Mouse (Mus musculus) embryonic stem cell, embryonic (primary cell): Measurements from ENCODE around the gene Rassf1.

Experiments
- CTCF ChIA-PET, 4 experiments: fragments of 300-600 bp in 2 of 4; fragments of 350-600 bp in 2 of 4; sonication (Branson Sonifier 250); formaldehyde crosslinking; loops; one replicate each; lab custom pipeline; 2022; ENCODE audit warnings: inconsistent platforms in 2 of 4; lab: Charles Lee
- POLR2A ChIA-PET, 4 experiments: fragments of 300-600 bp in 2 of 4; fragments of 350-600 bp in 2 of 4; sonication (Branson Sonifier 250); formaldehyde crosslinking; loops; one replicate each; lab custom pipeline; 2022; ENCODE audit warnings: antibody characterized with exemption in 4 of 4, inconsistent platforms in 1 of 4; lab: Charles Lee

Rassf1 gene

GRCm38 (mm10) chr9:107545602-107546001 is 5.8 kb upstream of the Rassf1 start:
- POLR2A ChIA-PET = interaction anchor here in 2 of 4 experiments (0.7 to 9.0 kb wide), 7 partner anchors 10 to 146 kb away, joined by 3 to 62 read pairs (median 4); partner anchors contain the start of genes Cacna2d2 (in 1 of the 2) and Tmem115 (in 1 of the 2)
- CTCF ChIA-PET = interaction anchor here in 2 of 4 experiments (0.6 to 2.0 kb wide), 7 partner anchors 9 to 206 kb away, joined by 3 to 4 read pairs (median 4); no protein-coding TSS in a partner anchor

DNA sequence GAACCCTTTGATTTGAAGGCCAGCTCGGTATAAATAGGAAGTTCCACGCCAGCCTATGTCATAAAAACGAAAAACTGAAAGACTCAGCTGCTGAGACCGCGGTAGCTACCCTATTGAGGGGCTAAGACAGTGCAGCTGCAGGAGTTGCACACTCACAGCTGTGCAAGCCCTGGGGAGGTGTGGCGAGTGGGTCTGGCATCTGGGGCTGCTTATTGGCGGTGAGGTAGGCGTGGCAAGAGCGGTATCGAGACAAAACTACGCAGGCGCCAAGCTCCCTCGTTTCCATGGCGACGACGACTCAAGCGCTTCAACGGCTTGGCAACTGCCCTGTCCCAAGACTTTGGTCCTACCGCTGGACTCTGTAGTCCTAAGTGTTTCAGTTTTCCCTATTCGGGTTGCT is 4.3 kb upstream of the Rassf1 start, which contains the start of gene Zmynd10:
Zmynd10 (plus strand) TSS at position 273 of the 400 bp plus-strand sequence.
- POLR2A ChIA-PET = interaction anchor here in 3 of 4 experiments (0.5 to 9.0 kb wide), 31 partner anchors 8 to 1220 kb away, joined by 3 to 62 read pairs (median 4); partner anchors contain the start of genes Ifrd2 (in 3 of the 3), Hyal3 (in 2 of the 3), Tmem115 (in 2 of the 3) and Cacna2d2 (in 1 of the 3)
- CTCF ChIA-PET = interaction anchor here in 3 of 4 experiments (0.5 to 1.9 kb wide), 19 partner anchors 12 to 904 kb away, joined by 3 to 13 read pairs (median 3); partner anchors contain the start of genes Gnai2 (in 1 of the 3), Tmem115 (in 1 of the 3) and Tusc2 (in 1 of the 3)

GRCm38 (mm10) chr9:107547957-107548356 is 3.4 kb upstream of the Rassf1 start:
- ChIA-PET CTCF (interaction anchor here in 2 of 4 experiments (0.8 to 1.9 kb wide), 6 partner anchors 13 to 174 kb away, joined by 3 to 6 read pairs (median 3); partner anchors contain the start of gene Tusc2 (in 1 of the 2)), POLR2A (interaction anchor here in 3 of 4 experiments (0.8 to 8.8 kb wide), 11 partner anchors 14 to 325 kb away, joined by 3 to 92 read pairs (median 5); partner anchors contain the start of genes Gnai2 (in 1 of the 3), Hyal2 (in 1 of the 3), Hyal3 (in 1 of the 3) and Ifrd2 (in 1 of the 3))

GRCm38 (mm10) chr9:107548820-107549219 is 2.5 kb upstream of the Rassf1 start:
- ChIA-PET POLR2A (interaction anchor here in 2 of 4 experiments (0.9 to 8.8 kb wide), 9 partner anchors 15 to 81 kb away, joined by 3 to 92 read pairs (median 7); partner anchors contain the start of genes Hyal3 (in 2 of the 2), Hyal1 (in 1 of the 2), Hyal2 (in 1 of the 2) and Tmem115 (in 1 of the 2)), CTCF (no interaction called here)

DNA sequence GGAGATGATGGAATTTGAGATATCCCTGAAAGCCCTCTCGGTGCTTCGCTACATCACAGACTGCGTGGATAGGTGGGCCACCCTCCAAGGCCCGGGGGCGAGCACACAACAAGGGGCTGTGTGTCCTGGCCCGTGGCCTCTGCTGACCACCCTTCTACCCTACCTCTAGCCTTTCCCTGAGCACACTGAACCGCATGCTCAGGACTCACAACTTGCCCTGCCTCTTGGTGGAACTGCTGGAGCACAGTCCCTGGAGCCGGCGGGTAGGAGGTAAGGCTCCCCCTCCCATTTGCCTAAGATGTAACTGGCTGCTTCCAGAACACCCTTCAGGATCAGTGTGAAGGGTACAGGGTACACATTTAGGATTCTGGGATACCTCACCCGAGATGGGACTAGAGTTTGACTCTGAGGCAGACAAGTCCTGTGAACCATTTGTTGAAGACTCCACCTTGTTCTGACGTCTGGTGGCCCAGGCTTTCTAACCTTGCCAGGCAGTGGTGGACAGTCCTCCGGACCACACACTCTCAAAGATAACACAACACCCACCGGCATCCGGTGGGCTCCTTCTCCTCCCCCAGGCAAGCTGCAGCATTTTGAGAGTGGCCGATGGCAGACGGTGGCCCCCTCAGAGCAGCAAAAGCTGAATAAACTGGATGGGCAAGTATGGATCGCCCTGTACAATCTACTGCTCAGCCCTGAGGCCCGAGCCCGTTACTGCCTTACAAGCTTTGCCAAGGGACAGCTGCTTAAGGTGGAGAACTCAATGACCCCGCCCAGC is 1.9 kb upstream of the Rassf1 start:
- CTCF ChIA-PET = interaction anchor here in 2 of 4 experiments (1.5 to 1.8 kb wide), 2 partner anchors 8 to 175 kb away, joined by 4 to 6 read pairs; partner anchors contain the start of genes Cyb561d2 (in 1 of the 2) and Nprl2 (in 1 of the 2)
- POLR2A ChIA-PET = interaction anchor here in 3 of 4 experiments (0.9 to 8.8 kb wide), 15 partner anchors 8 to 657 kb away, joined by 3 to 129 read pairs (median 8); partner anchors contain the start of genes Cyb561d2 (in 2 of the 3), Hyal2 (in 2 of the 3), Nprl2 (in 2 of the 3) and Tmem115 (in 2 of the 3)

GRCm38 (mm10) chr9:107550491-107551116 is 751 bp upstream of the Rassf1 start:
- CTCF ChIA-PET = interaction anchor here in 3 of 4 experiments (0.6 to 1.9 kb wide), 12 partner anchors 9 to 176 kb away, joined by 3 to 6 read pairs (median 3); partner anchors contain the start of genes Cyb561d2 (in 1 of the 3), Hyal1 (in 1 of the 3), Nprl2 (in 1 of the 3) and Tmem115 (in 1 of the 3)
- POLR2A ChIA-PET = interaction anchor here in 3 of 4 experiments (0.7 to 8.8 kb wide), 24 partner anchors 8 to 658 kb away, joined by 3 to 129 read pairs (median 4); partner anchors contain the start of genes Cyb561d2 (in 3 of the 3), Hyal1 (in 3 of the 3), Nprl2 (in 3 of the 3) and Tusc2 (in 3 of the 3)

DNA sequence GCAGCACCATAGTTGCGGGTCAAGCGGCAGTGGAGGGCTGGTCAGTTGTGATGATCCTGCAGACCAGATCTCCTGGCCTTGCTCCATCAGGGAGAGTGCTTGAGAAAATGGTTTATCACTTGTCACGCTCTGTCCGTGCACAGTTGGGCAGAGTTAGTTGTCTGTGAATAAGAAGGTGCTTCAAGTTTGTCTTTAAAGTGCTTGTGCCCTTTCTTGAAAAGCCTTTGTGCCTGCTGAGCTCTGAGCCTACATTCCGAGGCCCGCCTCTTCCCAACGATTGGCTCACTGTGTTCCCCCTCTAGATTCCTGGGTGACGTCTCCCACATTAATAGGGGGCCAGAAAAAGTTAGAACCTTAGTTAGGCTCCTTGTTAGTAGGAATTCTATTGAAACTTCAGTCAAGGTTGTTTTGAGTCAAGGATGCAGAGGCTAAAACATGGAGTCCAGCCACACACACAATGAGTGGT is 568 bp downstream of the Rassf1 start:
- ChIA-PET CTCF (interaction anchor here in 2 of 4 experiments (1.1 to 1.9 kb wide), 2 partner anchors 17 to 61 kb away, joined by 3 to 5 read pairs; no protein-coding TSS in a partner anchor), POLR2A (interaction anchor here in 2 of 4 experiments (0.9 to 8.8 kb wide), 11 partner anchors 10 to 79 kb away, joined by 3 to 129 read pairs (median 8); partner anchors contain the start of genes Cyb561d2 (in 2 of the 2), Hyal1 (in 2 of the 2), Hyal2 (in 2 of the 2) and Nprl2 (in 2 of the 2))

GRCm38 (mm10) chr9:107552690-107553393 is 1.5 kb downstream of the Rassf1 start:
- CTCF ChIA-PET = interaction anchor here in 1 of 4 experiments (1.4 kb wide), 1 partner anchor 10 kb away, joined by 7 read pairs; the partner anchor contains the start of gene Tusc2
- POLR2A ChIA-PET = interaction anchor here in 3 of 4 experiments (1.0 to 8.8 kb wide), 12 partner anchors 10 to 78 kb away, joined by 3 to 129 read pairs (median 18); partner anchors contain the start of genes Cyb561d2 (in 3 of the 3), Nprl2 (in 3 of the 3), Hyal1 (in 2 of the 3) and Hyal2 (in 2 of the 3)

DNA sequence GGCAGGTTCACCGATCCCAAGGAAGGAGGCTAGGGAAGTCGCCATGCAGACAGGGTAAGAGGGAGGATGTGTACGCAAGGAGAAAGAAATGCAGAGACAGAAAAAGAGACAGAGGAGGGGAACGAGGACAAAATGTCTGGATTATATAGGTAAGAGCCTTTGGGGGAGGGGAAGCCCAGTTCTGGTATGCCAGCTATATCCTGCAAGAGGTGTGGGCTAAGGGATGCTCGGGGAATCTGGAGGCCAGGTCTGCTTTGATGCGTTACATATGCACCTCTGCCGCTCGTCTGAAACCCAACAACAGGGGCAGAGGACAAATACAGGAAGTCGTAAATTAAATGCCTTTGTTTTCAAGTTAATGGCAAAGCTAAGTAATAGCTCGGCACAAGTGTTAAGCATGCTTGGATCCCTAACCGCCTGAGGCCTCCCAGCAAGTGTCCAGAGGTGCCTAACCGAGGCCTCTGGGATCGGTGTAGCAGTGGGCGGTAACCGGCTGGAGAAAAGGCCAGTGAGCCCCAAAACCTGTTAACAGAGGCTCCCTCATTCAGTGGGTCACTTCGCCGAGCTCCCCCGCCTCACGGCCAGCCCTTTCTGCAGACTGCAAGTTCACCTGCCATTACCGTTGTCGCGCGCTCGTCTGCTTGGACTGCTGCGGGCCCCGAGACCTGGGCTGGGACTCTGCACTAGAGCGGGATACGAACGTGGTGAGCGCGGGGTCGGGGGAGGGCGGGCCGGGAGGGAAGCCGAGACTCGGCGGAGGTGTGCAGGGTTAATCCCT is 2.4 kb downstream of the Rassf1 start:
- POLR2A ChIA-PET = interaction anchor here (0.6 to 8.8 kb wide), 45 partner anchors 9 to 752 kb away, joined by 3 to 129 read pairs (median 6); partner anchors contain the start of genes Tusc2 (in 4 of the 4), Cyb561d2 (in 3 of the 4), Hyal1 (in 3 of the 4) and Hyal2 (in 3 of the 4)
- CTCF ChIA-PET = interaction anchor here in 3 of 4 experiments (0.7 to 1.8 kb wide), 18 partner anchors 8 to 500 kb away, joined by 3 to 14 read pairs (median 3); partner anchors contain the start of genes Tusc2 (in 2 of the 3), Amigo3 (in 1 of the 3), Cyb561d2 (in 1 of the 3) and Hyal1 (in 1 of the 3)

DNA sequence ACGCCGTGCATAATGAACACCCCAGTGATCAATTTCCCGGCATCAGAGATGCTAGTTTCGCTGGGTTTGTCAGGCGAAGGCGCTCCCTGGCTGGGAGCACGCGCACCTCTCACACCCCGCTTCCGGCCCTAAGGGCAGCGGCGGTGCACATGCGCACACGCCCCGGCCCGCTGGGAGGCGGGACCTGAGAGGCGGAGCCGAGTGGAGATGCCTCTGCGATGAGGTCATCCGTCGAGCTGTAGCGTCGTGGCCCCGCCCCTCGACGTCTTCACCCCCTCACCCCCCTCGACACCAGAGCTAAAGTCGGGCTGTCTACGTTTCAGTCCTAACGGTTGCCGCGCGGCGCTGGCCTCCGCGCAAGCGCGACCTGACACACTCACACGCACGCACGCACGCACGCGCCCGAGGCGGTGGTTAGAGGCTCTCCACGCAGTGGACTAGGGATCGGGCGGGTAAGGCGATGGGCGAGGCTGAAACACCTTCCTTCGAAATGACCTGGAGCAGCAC is 3.0 kb downstream of the Rassf1 start:
- CTCF ChIA-PET = interaction anchor here in 3 of 4 experiments (0.5 to 1.8 kb wide), 21 partner anchors 9 to 1736 kb away, joined by 3 to 14 read pairs (median 3); partner anchors contain the start of genes Tusc2 (in 2 of the 3), Amigo3 (in 1 of the 3), Cyb561d2 (in 1 of the 3) and Hyal1 (in 1 of the 3)
- POLR2A ChIA-PET = interaction anchor here (0.6 to 8.8 kb wide), 56 partner anchors 9 to 756 kb away, joined by 3 to 129 read pairs (median 5); partner anchors contain the start of genes Tusc2 (in 4 of the 4), Cyb561d2 (in 3 of the 4), Hyal1 (in 3 of the 4) and Hyal2 (in 3 of the 4)

GRCm38 (mm10) chr9:107555031-107555457 is 3.7 kb downstream of the Rassf1 start:
- ChIA-PET CTCF (interaction anchor here in 3 of 4 experiments (0.5 to 1.8 kb wide), 17 partner anchors 8 to 1737 kb away, joined by 3 to 14 read pairs (median 3); partner anchors contain the start of genes Cyb561d2 (in 1 of the 3), Hyal1 (in 1 of the 3), Hyal2 (in 1 of the 3) and Nprl2 (in 1 of the 3)), POLR2A (interaction anchor here (0.6 to 8.8 kb wide), 50 partner anchors 9 to 756 kb away, joined by 3 to 129 read pairs (median 6); partner anchors contain the start of genes Cyb561d2 (in 3 of the 4), Hyal1 (in 3 of the 4), Hyal2 (in 3 of the 4) and Hyal3 (in 3 of the 4))

- CTCF ChIA-PET = interaction anchor here in 2 of 4 experiments (0.6 to 1.8 kb wide), 4 partner anchors 10 to 22 kb away, joined by 3 to 14 read pairs (median 4); partner anchors contain the start of genes Hyal2 (in 1 of the 2) and Tmem115 (in 1 of the 2)
- POLR2A ChIA-PET = interaction anchor here (0.7 to 8.8 kb wide), 21 partner anchors 8 to 268 kb away, joined by 3 to 129 read pairs (median 7); partner anchors contain the start of genes Hyal2 (in 3 of the 4), Tusc2 (in 3 of the 4), Cyb561d2 (in 2 of the 4) and Hyal3 (in 2 of the 4)
Measured at GRCm38 (mm10) chr9:107555701-107556100, 4.3 kb downstream of the Rassf1 start.

- POLR2A ChIA-PET = interaction anchor here (0.6 to 8.8 kb wide), 16 partner anchors 10 to 208 kb away, joined by 3 to 129 read pairs (median 6); partner anchors contain the start of genes Hyal2 (in 3 of the 4), Cyb561d2 (in 2 of the 4), Hyal1 (in 2 of the 4) and Hyal3 (in 2 of the 4)
- CTCF ChIA-PET = interaction anchor here in 2 of 4 experiments (0.6 to 1.1 kb wide), 2 partner anchors 22 to 182 kb away, joined by 3 read pairs; partner anchors contain the start of gene Tmem115 (in 1 of the 2)
Measured at GRCm38 (mm10) chr9:107556346-107556745, 5.0 kb downstream of the Rassf1 start.
